Mouse (Mus musculus) ES-Bruce4 (cell line): ENCODE results near the gene Paf1.

Experiments
- EP300 ChIP-seq: IDR thresholded peaks from 2 replicates; pipeline ENCODE4 v1.6.1; 2011; ENCODE audit warnings: low read depth, low read length; ENCODE audit not compliant: insufficient read depth
- POLR2A ChIP-seq: IDR thresholded peaks from one replicate; pipeline ENCODE4 v1.8.1; 2011; ENCODE audit warnings: low read length; ENCODE audit not compliant: insufficient read depth

DNA sequence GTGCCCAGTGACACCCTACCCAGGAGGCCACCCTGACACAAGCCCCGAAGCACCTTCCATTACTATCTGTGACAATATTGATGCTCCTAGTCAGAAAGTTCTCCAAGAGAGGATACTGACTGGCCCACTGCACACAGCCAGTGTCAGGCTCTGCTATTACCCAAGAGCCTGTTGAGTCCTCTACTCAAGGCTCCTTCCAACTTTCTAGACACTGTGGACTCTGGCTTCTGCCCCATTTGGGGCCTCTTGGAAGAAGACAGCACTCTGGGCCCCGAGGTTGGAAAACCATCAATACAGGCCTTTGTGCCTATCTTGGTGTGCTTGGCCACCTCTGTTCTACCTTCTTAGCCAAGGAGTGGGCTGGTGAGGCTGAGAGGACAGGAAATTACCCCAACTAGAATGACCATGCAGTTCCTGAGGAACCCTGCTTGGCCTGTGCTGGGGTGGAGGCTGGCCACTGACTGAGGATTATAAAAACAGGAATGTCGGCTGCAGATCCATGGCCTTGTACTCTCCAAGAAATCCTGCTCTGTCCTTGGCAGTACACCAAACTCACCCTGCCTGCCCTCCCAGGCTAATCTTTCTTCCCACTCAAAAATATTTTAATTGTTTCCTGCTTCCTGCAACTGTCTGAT is 18.2 kb downstream of the Paf1 start:
- TF ChIP-seq POLR2A (no peak), EP300 (no peak)
